In genomic region chr7:108797205-108797933, GRCm38 (mm10) we compare ENCODE assay signal across 23 mouse cellular contexts. TPM values are rescaled to one million over a fixed set of nuclear protein-coding genes. Genes with fewer than 3 reads are reported as not detected.
DNase-seq lines count a peak whose midpoint lies in the region; ATAC-seq and TF ChIP-seq lines count a peak whose summit lies in the region.
"Had no signal": no experiment of that assay in that cellular context is flagged by ENCODE, and none has a peak within 500 bp of the region (broad histone marks: within the 10 kb centered on the region; RNA-seq: fewer than 3 reads in every experiment).

No protein-coding gene starts in this region.

- intact Hi-C loops in heart, postnatal 36 days (cut with DNase I) = no loop called here
- intact Hi-C loops in left cerebral cortex, postnatal 25 days (cut with DNase I) = no loop called here

- no peaks in the 10 kb centered on the region for H3K9me3 ChIP-seq in midbrain, postnatal 0 days (ENCODE audit: low read length)
- no peaks in the 10 kb centered on the region for H3K9me3 ChIP-seq in midbrain, embryonic 13.5 days
- no peaks in the 10 kb centered on the region for H3K9me3 ChIP-seq in limb, embryonic 10.5 days (replicated peaks)
- H3K9me3 ChIP-seq: midbrain, embryonic 15.5 days had no signal

- 70% methylated on average over 1 of the region's 1 CpGs for WGBS in midbrain, postnatal 0 days
- 66% methylated on average over 1 of the region's 1 CpGs for WGBS in midbrain, embryonic 13.5 days
- 15% methylated on average over 1 of the region's 1 CpGs for WGBS in limb, embryonic 10.5 days

- no peak overlapping the region for H3K9ac ChIP-seq in midbrain, postnatal 0 days (replicated peaks; ENCODE audit: low read length, poor library complexity, severe bottlenecking)
- no peak overlapping the region for H3K9ac ChIP-seq in midbrain, embryonic 13.5 days (replicated peaks)
- H3K9ac ChIP-seq: midbrain, embryonic 15.5 days had no signal

- H3K36me3 ChIP-seq in midbrain, postnatal 0 days (ENCODE audit: insufficient read depth, low read length) = no peaks in the 10 kb centered on the region
- no peaks in the 10 kb centered on the region for H3K36me3 ChIP-seq in midbrain, embryonic 13.5 days
- no peaks in the 10 kb centered on the region for H3K36me3 ChIP-seq in limb, embryonic 10.5 days
- H3K36me3 ChIP-seq: midbrain, embryonic 15.5 days had no signal

- H3K4me1 ChIP-seq in midbrain, postnatal 0 days (ENCODE audit: insufficient read depth, low read length) = no peaks in the 10 kb centered on the region
- no peaks in the 10 kb centered on the region for H3K4me1 ChIP-seq in midbrain, embryonic 13.5 days (replicated peaks)
- H3K4me1 ChIP-seq in limb, embryonic 10.5 days = peaks cover 18% of the 10 kb centered on the region
- H3K4me1 ChIP-seq: midbrain, embryonic 15.5 days had no signal

- TF ChIP-seq CTCF in midbrain, postnatal 0 days (IDR thresholded peaks at IDR 0.05) = no peak

- no peak overlapping the region for H3K27ac ChIP-seq in midbrain, postnatal 0 days (ENCODE audit: low read depth, low read length)
- H3K27ac ChIP-seq in midbrain, embryonic 13.5 days = no peak overlapping the region
- peak overlapping the region; percentile 87 for H3K27ac ChIP-seq in limb, embryonic 10.5 days
- H3K27ac ChIP-seq: macrophage; midbrain, embryonic 15.5 days had no signal

- no peak overlapping the region for H3K4me2 ChIP-seq in midbrain, postnatal 0 days (ENCODE audit: low read depth, low read length, poor library complexity, severe bottlenecking)
- H3K4me2 ChIP-seq in midbrain, embryonic 13.5 days (replicated peaks) = no peak overlapping the region
- H3K4me2 ChIP-seq: midbrain, embryonic 15.5 days had no signal

- no peak overlapping the region for H3K4me3 ChIP-seq in midbrain, postnatal 0 days (ENCODE audit: low read depth, low read length)
- H3K4me3 ChIP-seq in midbrain, embryonic 13.5 days (replicated peaks) = no peak overlapping the region
- H3K4me3 ChIP-seq in limb, embryonic 10.5 days = no peak overlapping the region
- H3K4me3 ChIP-seq: erythroblast, embryonic 14.5 days; midbrain, embryonic 15.5 days had no signal

- DNase-seq in heart, adult 18-20 months = peak; percentile 5 to 28
- no peak for DNase-seq in heart, postnatal 36 days
- DNase-seq in midbrain, postnatal 0 days (ENCODE audit: low spot score) = peak; percentile 5
- peak; percentile 56 for DNase-seq in limb, embryonic 10.5 days (ENCODE audit: low spot score)
- DNase-seq in right cerebral cortex, postnatal 14 days = no peak
- no peak for DNase-seq in left cerebral cortex, postnatal 25 days (ENCODE audit: low spot score in 2 of 2)
- DNase-seq in spleen, postnatal 36 days (ENCODE audit: low spot score in 2 of 2) = no peak
- DNase-seq: adrenal gland, adult 2 months; cerebellum, adult 9-10 months; layer of hippocampus, adult 9-11 months; right cerebral cortex, postnatal 4 days; thymus, postnatal 25 days had no signal

- ATAC-seq in midbrain, postnatal 0 days (ENCODE audit: low FRiP score) = no peak
- ATAC-seq in midbrain, embryonic 13.5 days = no peak
- ATAC-seq: inflammation-experienced regulatory T-cells, adult 6 months; midbrain, embryonic 15.5 days had no signal

- H3K27me3 ChIP-seq in midbrain, postnatal 0 days (ENCODE audit: insufficient read depth, low read length) = no peaks in the 10 kb centered on the region
- H3K27me3 ChIP-seq in midbrain, embryonic 13.5 days = no peaks in the 10 kb centered on the region
- H3K27me3 ChIP-seq in limb, embryonic 10.5 days (ENCODE audit: low read depth, poor library complexity, severe bottlenecking) = no peaks in the 10 kb centered on the region
- H3K27me3 ChIP-seq: midbrain, embryonic 15.5 days had no signal

RNA-seq across cellular contexts. Expression of gene Olfr514, which starts 28.4 kb away (rescaled TPM):
- total RNA-seq in heart, adult 18-20 months (2021) = not detected
- total RNA-seq in heart, postnatal 36 days (2021) = not detected
- not detected in 2 replicates for total RNA-seq in midbrain, postnatal 0 days (2014; rRNA removed)
- not detected in 2 replicates for polyA plus RNA-seq in midbrain, postnatal 0 days (2015; fragmentation: Nextera tagmentation; extraction: Ambion mirVana)
- polyA plus RNA-seq in midbrain, embryonic 13.5 days (2015; fragmentation: Nextera tagmentation; extraction: Ambion mirVana) = not detected in 2 replicates
- not detected in 2 replicates for polyA plus RNA-seq in limb, embryonic 10.5 days (2016; fragmentation: Nextera tagmentation; extraction: Ambion mirVana)
- total RNA-seq in left cerebral cortex, postnatal 25 days (2021) = not detected
- total RNA-seq: adrenal gland, adult 2 months; heart, postnatal 25 days; left cerebral cortex, postnatal 14 days had no signal
- polyA plus RNA-seq: adrenal gland, adult 2 months; erythroblast, embryonic 14.5 days; gonadal fat pad, adult 2 months; inflammation-experienced regulatory T-cells, adult 6 months; liver, embryonic 16.5 days; macrophage; midbrain, embryonic 15.5 days; neural tube, embryonic 11.5 days; stomach, embryonic 16.5 days had no signal

RNA-seq across cellular contexts. Expression of gene Olfr513, which starts 46.6 kb away (rescaled TPM):
- total RNA-seq in heart, adult 18-20 months (2021) = not detected
- total RNA-seq in heart, postnatal 36 days (2021) = not detected
- not detected in 2 replicates for total RNA-seq in midbrain, postnatal 0 days (2014; rRNA removed)
- not detected in 2 replicates for polyA plus RNA-seq in midbrain, postnatal 0 days (2015; fragmentation: Nextera tagmentation; extraction: Ambion mirVana)
- not detected in 2 replicates for polyA plus RNA-seq in midbrain, embryonic 13.5 days (2015; fragmentation: Nextera tagmentation; extraction: Ambion mirVana)
- not detected in 2 replicates for polyA plus RNA-seq in limb, embryonic 10.5 days (2016; fragmentation: Nextera tagmentation; extraction: Ambion mirVana)
- not detected for total RNA-seq in left cerebral cortex, postnatal 25 days (2021)
- total RNA-seq: adrenal gland, adult 2 months; heart, postnatal 25 days; left cerebral cortex, postnatal 14 days had no signal
- polyA plus RNA-seq: adrenal gland, adult 2 months; erythroblast, embryonic 14.5 days; gonadal fat pad, adult 2 months; inflammation-experienced regulatory T-cells, adult 6 months; liver, embryonic 16.5 days; macrophage; midbrain, embryonic 15.5 days; neural tube, embryonic 11.5 days; stomach, embryonic 16.5 days had no signal

RNA-seq across cellular contexts. Expression of gene Olfr516, which starts 53.0 kb away (rescaled TPM):
- total RNA-seq in heart, adult 18-20 months (2021) = not detected
- not detected for total RNA-seq in heart, postnatal 36 days (2021)
- not detected in 2 replicates for total RNA-seq in midbrain, postnatal 0 days (2014; rRNA removed)
- polyA plus RNA-seq in midbrain, postnatal 0 days (2015; fragmentation: Nextera tagmentation; extraction: Ambion mirVana) = not detected in 2 replicates
- not detected in 2 replicates for polyA plus RNA-seq in midbrain, embryonic 13.5 days (2015; fragmentation: Nextera tagmentation; extraction: Ambion mirVana)
- not detected in 2 replicates for polyA plus RNA-seq in limb, embryonic 10.5 days (2016; fragmentation: Nextera tagmentation; extraction: Ambion mirVana)
- total RNA-seq in left cerebral cortex, postnatal 25 days (2021) = not detected
- total RNA-seq: adrenal gland, adult 2 months; heart, postnatal 25 days; left cerebral cortex, postnatal 14 days had no signal
- polyA plus RNA-seq: adrenal gland, adult 2 months; erythroblast, embryonic 14.5 days; gonadal fat pad, adult 2 months; inflammation-experienced regulatory T-cells, adult 6 months; liver, embryonic 16.5 days; macrophage; midbrain, embryonic 15.5 days; neural tube, embryonic 11.5 days; stomach, embryonic 16.5 days had no signal

Comparison
In these comparisons a context has a peak if more than half of its experiments do, and no peak if none do; other contexts are left out.
1. DNase-seq: peak in heart, adult 18-20 months (2 of 2), midbrain, postnatal 0 days (single experiment) and limb, embryonic 10.5 days (single experiment); none in heart, postnatal 36 days (0 of 2), right cerebral cortex, postnatal 14 days (single experiment), left cerebral cortex, postnatal 25 days (0 of 2) and spleen, postnatal 36 days (0 of 2).